Mouse (Mus musculus) liver, embryonic 14.5 days (tissue): Measurements from ENCODE around the gene Mllt1. TPM values are rescaled to one million over a fixed set of nuclear protein-coding genes. Genes with fewer than 3 reads are reported as not detected.

Source experiments
- ATAC-seq: fragments of 200-750 bp; cut with Nextera tagmentation; 2 replicates; pipeline ENCODE4 v1.8.0; 2017; ENCODE audit warnings: moderate number of reproducible peaks, mild to moderate bottlenecking, moderate library complexity; ENCODE audit not compliant: insufficient read depth
- DNase-seq, 3 experiments: peaks; one replicate each; pipeline ENCODE4 v3.0.0-alpha.2; 2012 to 2013; ENCODE audit warnings: low read depth in 3 of 3, low spot score in 3 of 3
- H3K27ac ChIP-seq: fragments of 300-500 bp; sonication (generic); 2 replicates; pipeline ENCODE4 v1.5.1; 2014; ENCODE audit warnings: moderate library complexity, mild to moderate bottlenecking, control low read depth, inconsistent platforms
- H3K27me3 ChIP-seq: fragments of 300-500 bp; sonication (generic); 2 replicates; pipeline ENCODE4 v1.6.1; 2014; ENCODE audit warnings: mild to moderate bottlenecking, low read length, moderate library complexity; ENCODE audit not compliant: control insufficient read depth, insufficient read depth
- H3K36me3 ChIP-seq: fragments of 300-500 bp; sonication (generic); replicated peaks from 2 replicates; pipeline ENCODE4 v1.6.1; 2014; ENCODE audit warnings: low read depth; ENCODE audit not compliant: control insufficient read depth, insufficient read depth
- H3K4me1 ChIP-seq, 2 experiments: fragments of 200-500 bp in 1 of 2; fragments of 300-500 bp in 1 of 2; sonication (generic) in 1 of 2; replicated peaks; 2 replicates each; pipeline ENCODE4 v1.6.1; 2012 to 2014; ENCODE audit warnings: antibody characterized with exemption in 1 of 2, inconsistent platforms in 1 of 2, low read length in 1 of 2; ENCODE audit not compliant: control insufficient read depth in 2 of 2, insufficient read depth in 2 of 2
- H3K4me2 ChIP-seq: fragments of 300-500 bp; sonication (generic); 2 replicates; pipeline ENCODE4 v1.6.1; 2014; ENCODE audit warnings: low read depth, mild to moderate bottlenecking, control low read depth, moderate library complexity
- H3K4me3 ChIP-seq, 2 experiments: fragments of 200-500 bp in 1 of 2; fragments of 300-500 bp in 1 of 2; sonication (generic) in 1 of 2; 2 replicates each; pipeline ENCODE4 v1.5.1; 2012 to 2014; ENCODE audit warnings: low read depth in 2 of 2, low read length in 2 of 2, mild to moderate bottlenecking in 2 of 2, control low read depth in 1 of 2, inconsistent platforms in 1 of 2, moderate library complexity in 1 of 2; ENCODE audit not compliant: insufficient read depth in 1 of 2
- H3K9ac ChIP-seq: fragments of 300-500 bp; sonication (generic); replicated peaks from 2 replicates; pipeline ENCODE4 v1.6.1; 2014; ENCODE audit warnings: mild to moderate bottlenecking, control low read depth, moderate library complexity
- H3K9me3 ChIP-seq: fragments of 300-500 bp; sonication (generic); 2 replicates; pipeline ENCODE4 v1.6.1; 2016; ENCODE audit warnings: low read length, mixed read lengths; ENCODE audit not compliant: control insufficient read depth
- CTCF ChIP-seq: IDR thresholded peaks from 2 replicates; pipeline ENCODE4 v1.5.1; 2016; ENCODE audit warnings: antibody characterized with exemption, low read depth, control low read depth
- EP300 ChIP-seq: IDR thresholded peaks from 2 replicates; pipeline ENCODE4 v1.6.1; 2016; ENCODE audit warnings: antibody characterized with exemption, low read depth
- WGBS: fragments of 180-500 bp; shearing (Covaris S2); extraction: QIAGEN DNeasy Blood & Tissue Kit; methylation state at CpG from one replicate; pipeline ENCODE4 v1.1.7; 2014; ENCODE audit not compliant: insufficient replicate concordance; 5-methylcytosine and 5-hydroxymethylcytosine counted together
- polyA plus RNA-seq, 2 experiments: library from polyadenylated mRNA; depleted of rRNA in 1 of 2; stranded (reverse) in 1 of 2; unstranded in 1 of 2; fragments of >200 nt; fragmentation: Nextera tagmentation in 1 of 2; extraction: Ambion mirVana in 1 of 2; gene quantifications; 2 replicates each; pipeline versions ENCODE4 v1.2.1 to v1.2.3; 2012 to 2014

Mllt1 gene
- polyA plus RNA-seq, 2 experiments: 3.7 to 12.0 TPM

DNA sequence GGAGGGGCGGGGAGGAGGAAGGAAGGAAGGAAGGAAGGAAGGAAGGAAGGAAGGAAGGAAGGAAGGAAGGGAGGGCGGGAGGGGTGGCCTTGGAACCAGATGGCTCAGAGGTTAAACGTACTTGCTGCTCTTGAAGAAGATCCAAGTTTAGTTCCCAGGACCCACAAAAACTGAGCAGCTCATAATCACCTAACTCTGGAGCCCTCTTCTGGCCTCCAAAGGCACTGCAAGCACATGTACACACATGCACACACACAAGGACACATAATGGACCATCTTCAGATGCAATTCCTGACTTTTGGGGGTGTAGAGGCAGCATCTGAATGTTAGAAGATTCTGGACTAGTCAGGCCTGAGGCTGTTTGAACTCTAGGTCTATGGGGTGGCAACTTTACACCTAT, 47.2 kb downstream of the Mllt1 start:
- Histone ChIP-seq H3K9ac (no peak overlapping the region), H3K27me3 (no peaks in the 10 kb centered on the region), H3K27ac (no peak overlapping the region), H3K9me3 (no peaks in the 10 kb centered on the region), H3K4me1 (peaks cover 0 to 4% of the 10 kb centered on the region in 2 experiments; a peak in 1 of 4 replicates), H3K4me2 (no peak overlapping the region), H3K36me3 (no peaks in the 10 kb centered on the region), H3K4me3 (no peak overlapping the region)
- ATAC-seq (no peak), DNase-seq (no peak)
- TF ChIP-seq EP300 (no peak), CTCF (peak; percentile 45; the same call in 1 of the 2 replicates)
- WGBS: 82% methylated on average over 2 of the region's 3 CpGs

DNA sequence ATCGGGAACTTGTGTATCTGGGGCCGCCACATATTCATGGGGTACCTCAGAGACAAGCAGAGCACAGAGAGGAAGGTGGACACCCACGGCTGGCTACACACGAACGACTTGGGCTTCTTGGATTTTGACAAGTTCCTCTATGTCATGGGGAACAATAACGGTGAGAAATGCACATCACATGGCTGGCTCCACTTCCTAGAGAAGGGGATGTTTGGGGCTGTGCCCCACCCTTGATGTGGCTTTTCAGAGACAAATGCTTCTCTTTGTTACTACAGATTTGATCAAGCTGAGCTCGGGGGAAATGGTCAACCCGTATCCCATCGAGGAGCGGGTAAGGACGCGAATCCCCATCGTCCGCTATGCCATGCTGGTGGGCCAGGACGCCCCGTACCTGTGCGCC, 50.4 kb downstream of the Mllt1 start:
- no peaks in the 10 kb centered on the region for H3K9me3 ChIP-seq
- no peaks in the 10 kb centered on the region for H3K27me3 ChIP-seq
- TF ChIP-seq CTCF: no peak
- TF ChIP-seq EP300: no peak
- H3K4me2 ChIP-seq: no peak overlapping the region
- DNase-seq (no peak), ATAC-seq (no peak)
- no peak overlapping the region for H3K27ac ChIP-seq
- no peak overlapping the region for H3K9ac ChIP-seq
- WGBS: 63% methylated on average over 17 of the region's 17 CpGs
- no peak overlapping the region for H3K4me3 ChIP-seq
- 0 out of 4 replicates have a peak, but pooled peaks cover 0 to 2% of the 10 kb centered on the region in 2 experiments for H3K4me1 ChIP-seq
- no peaks in the 10 kb centered on the region for H3K36me3 ChIP-seq

DNA sequence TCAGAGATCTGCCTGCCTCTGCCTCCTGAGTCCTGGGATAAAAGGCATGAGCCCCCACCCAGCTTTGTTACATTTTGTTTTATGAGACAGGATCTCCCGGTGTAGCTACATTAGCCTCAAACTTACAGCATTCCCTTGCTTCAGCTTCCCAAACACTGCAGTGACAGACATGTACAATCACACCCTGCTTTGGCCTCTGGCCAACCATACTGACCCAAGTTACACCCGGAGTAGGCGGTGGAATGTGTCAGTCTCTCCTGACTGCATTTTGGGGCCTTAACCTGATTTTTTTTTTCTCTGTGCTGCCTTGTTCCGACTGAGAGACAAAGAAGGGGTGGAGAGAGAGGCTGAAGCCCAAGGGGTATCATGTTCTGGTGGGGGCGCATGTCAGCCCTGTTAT, 50.9 kb downstream of the Mllt1 start:
- DNase-seq: no peak
- Histone ChIP-seq H3K4me2 (no peak overlapping the region), H3K36me3 (no peaks in the 10 kb centered on the region), H3K27ac (no peak overlapping the region), H3K27me3 (no peaks in the 10 kb centered on the region), H3K4me1 (0 out of 4 replicates have a peak, but pooled peaks cover 0 to 2% of the 10 kb centered on the region in 2 experiments), H3K4me3 (no peak overlapping the region), H3K9ac (no peak overlapping the region), H3K9me3 (no peaks in the 10 kb centered on the region)
- whole genome bisulfite sequencing: 70% methylated on average over 5 of the region's 5 CpGs
- ATAC-seq: no peak
- TF ChIP-seq CTCF: no peak
- TF ChIP-seq EP300: no peak

DNA sequence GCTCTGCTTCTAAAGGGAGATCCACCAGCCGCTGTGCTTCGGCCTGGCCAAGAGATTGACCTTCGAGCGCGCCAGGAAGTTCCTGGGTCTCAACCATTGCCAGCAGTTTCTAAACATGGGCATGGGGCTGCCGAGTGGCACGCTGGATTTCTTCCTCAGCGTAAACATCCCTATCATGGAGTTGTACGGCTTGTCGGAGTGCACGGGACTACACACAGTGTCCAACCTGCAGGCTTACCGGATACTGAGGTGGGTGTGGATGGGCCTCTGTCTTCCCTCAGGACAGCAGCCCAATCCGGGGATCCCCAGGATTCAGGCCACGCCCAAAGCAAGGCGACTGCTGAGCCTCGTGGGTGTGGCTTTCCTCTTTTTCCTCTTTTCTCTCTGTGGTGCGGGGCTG, 51.6 kb downstream of the Mllt1 start:
- Histone ChIP-seq H3K4me2 (peak overlapping the region; percentile 22), H3K36me3 (no peaks in the 10 kb centered on the region), H3K27ac (no peak overlapping the region), H3K4me3 (no peak overlapping the region; a peak in 1 of 4 replicates), H3K9me3 (no peaks in the 10 kb centered on the region), H3K4me1 (0 out of 4 replicates have a peak, but pooled peaks cover 0 to 2% of the 10 kb centered on the region in 2 experiments), H3K9ac (no peak overlapping the region), H3K27me3 (no peaks in the 10 kb centered on the region)
- ATAC-seq (no peak), DNase-seq (no peak)
- WGBS: 26% methylated on average over 17 of the region's 17 CpGs
- TF ChIP-seq CTCF: no peak
- TF ChIP-seq EP300: no peak

DNA sequence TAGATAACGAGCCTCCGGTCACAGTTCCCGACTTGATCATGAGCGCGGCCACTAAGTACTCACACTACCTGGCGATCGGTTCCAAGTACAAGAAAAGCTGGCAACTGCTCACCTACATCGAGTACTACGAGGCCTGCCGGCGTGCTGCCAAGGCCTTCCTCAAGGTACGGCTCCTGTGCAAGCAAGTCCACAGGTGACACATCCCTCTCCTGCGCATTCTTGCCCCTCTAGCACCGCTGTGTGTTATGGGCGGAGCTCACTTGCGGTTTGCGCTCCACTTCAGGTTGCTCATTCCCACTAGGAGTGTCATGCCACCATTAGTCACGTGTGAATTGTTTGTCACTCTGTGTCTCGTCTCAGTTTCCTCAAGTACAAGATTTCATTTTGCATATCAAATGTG, 57.8 kb downstream of the Mllt1 start:
- no peak overlapping the region for H3K4me2 ChIP-seq
- H3K36me3 ChIP-seq: no peaks in the 10 kb centered on the region
- H3K27me3 ChIP-seq: no peaks in the 10 kb centered on the region
- no peaks in the 10 kb centered on the region for H3K4me1 ChIP-seq
- no peak for TF ChIP-seq EP300
- no peak for TF ChIP-seq CTCF
- ATAC-seq (no peak), DNase-seq (no peak)
- WGBS: 78% methylated on average over 19 of the region's 19 CpGs
- no peaks in the 10 kb centered on the region for H3K9me3 ChIP-seq
- H3K9ac ChIP-seq: no peak overlapping the region
- H3K4me3 ChIP-seq: no peak overlapping the region
- no peak overlapping the region for H3K27ac ChIP-seq
